Mouse (Mus musculus) heart, postnatal 36 days (tissue): ENCODE measurements around the gene Map1b. TPM values are rescaled to one million over a fixed set of nuclear protein-coding genes. Genes with fewer than 3 reads are reported as not detected.

Experiments used
- DNase-seq, 2 experiments: peaks; one replicate each; pipeline ENCODE4 v3.0.0; 2021 to 2022
- intact Hi-C: fragments of 180-260 bp; cut with DNase I; formaldehyde crosslinking; loops from one replicate; pipeline ENCODE4 v1.15.1; 2025
- total RNA-seq, 2 experiments: library from RNA; stranded (reverse); gene quantifications; 2 replicates each; pipeline ENCODE4 v1.2.3; 2021

Gene Map1b
- total RNA-seq, 2 experiments from 2014 or later = 11.8 to 14.4 TPM

DNA sequence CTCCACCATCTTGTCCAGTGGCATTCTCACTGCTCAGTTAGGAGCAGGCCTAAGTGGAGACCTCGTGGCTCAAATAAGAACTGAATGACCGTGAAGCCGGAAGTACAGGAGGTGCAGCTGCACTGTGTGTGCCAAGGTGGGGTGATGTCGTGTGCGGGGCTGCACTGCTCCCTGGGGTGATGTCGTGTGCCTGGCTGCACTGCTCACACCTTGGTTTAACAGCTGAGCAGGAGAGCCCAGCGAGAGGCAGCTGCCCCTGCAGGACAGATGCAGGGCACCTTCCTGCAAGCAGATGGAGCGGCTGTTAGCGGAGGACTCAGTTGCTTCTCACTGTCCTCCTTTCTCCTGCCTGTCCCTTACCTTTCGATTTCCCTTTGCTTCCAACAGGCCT lies 102.0 kb downstream of the Map1b start:
- DNase-seq = no peak
- intact Hi-C loops = loop anchor here (5.0 kb wide), 1 partner anchor 37 kb away; no protein-coding TSS in a partner anchor

DNA sequence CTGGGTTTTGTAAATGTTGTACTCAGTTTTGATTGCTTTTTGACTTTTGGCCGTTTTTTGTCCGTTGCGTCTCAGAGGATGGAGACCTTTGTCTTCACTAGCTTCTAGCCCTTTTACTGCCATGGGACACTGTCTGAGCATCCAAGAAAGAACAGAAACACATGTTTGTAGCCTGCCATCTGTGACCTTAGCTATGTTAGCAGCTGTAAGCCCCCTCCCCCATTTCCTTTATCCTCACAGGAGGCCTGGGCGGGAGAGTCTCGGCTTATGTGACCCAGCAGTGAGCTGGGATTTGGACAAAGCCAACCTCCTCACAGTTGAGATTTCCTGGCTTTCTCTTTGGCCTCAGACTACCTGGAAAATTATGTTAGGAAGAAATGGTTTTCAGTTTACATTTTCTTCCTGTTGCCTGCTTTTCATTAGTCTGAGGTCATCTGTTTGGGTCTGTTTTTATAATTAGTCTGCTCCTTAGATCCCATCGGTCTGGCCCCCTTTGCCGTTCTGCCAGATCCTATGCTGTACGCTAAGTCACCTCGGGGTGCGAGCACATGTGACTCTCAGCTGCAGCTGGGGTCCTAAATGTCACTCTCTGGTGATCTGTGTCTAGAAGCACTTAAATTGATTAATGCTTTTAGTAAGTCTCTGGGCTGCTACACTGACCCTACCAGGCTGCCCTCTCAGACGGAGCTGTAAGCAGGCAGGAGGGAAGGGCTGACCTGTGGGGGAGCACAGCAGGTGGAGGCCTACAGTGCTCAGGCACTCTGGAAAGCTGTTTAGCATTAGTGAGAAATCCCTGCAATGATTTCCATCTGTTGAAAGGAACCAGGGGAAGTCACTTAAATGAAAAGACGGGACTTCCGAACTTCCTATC lies 102.6 kb downstream of the Map1b start:
- DNase-seq = no peak
- intact Hi-C loops = loop anchor here (2.0 to 5.0 kb wide), 2 partner anchors 19 to 36 kb away; no protein-coding TSS in a partner anchor

DNA sequence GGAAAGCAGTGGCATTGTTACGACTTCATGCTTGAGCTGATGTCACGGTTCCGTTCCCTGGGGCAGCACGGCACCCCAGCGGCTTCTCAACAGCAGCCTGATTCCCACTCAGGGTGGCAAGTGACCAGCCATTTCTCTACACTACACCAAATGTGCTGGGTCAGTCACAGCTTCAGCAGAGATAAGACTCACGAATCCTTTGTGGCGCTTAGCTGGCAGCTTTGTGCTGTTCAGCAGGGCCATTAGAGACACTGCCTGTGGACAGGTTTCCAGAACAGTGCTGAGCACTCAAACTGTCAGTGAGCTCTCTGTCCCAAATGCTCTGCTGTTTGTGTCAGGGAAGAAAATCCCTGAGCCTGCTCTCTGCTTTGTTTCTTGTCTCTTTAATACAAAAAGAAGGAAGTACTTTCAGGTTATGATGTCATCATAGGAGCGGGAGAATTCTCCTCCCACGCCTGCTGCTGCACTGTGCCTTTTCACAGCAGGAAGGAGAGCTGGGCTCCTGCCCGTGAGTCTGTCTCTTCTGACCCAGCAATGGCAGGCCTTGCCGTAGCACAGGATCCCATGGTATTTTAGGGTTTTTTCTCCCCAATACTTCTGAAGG lies 103.8 kb downstream of the Map1b start:
- intact Hi-C loops = loop anchor here (2.0 to 5.0 kb wide), 2 partner anchors 18 to 35 kb away; no protein-coding TSS in a partner anchor
- DNase-seq = peak; percentile 60

- DNase-seq = no peak
- intact Hi-C loops = loop anchor here (2.0 to 5.0 kb wide), 2 partner anchors 17 to 34 kb away; no protein-coding TSS in a partner anchor
These were observed 104.6 kb downstream of the Map1b start for GRCm38 (mm10) chr13:99411761-99412160.

DNA sequence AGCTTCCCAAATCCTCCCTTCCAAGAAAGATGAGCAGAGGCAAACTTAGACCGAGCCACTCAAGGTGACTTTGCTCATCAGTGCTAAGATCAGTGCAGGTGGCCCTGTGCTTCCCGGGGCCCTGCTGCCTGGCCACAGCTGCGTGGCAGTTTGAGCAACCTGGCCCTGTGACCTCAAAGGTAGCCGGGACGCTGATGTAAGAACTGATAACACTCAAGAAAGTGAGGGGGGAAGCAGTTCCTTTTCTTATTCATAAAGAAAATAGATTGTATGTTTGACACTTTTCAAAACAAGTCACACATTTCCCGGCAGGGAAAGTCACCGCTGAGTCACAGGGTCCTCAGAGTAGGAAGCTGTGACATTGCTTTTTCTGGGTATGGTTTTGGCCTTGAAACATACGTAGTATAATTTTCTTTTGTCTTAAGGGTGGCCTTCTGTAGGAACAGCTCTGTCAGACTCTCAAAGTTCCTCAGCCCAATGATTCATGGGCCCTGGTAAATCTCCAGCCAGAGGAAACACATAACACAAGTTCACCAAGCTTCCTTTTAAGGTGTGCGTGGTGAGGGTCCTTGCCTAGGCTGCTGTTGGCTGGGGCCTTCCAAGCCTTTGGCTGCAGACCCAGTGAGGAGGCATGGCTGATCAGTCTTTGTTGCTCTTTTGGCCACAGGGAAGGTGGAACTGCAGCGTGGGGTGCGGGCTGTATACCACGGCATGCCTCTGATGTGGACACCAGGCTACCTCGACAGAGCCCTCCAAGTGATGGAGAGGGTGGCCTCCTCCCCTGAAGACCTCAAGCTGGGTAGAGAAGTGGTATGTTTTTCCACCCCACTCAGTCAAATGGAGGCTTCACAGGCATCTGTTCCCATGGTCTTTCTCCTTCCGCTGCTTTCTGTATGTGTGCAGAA lies 105.5 kb downstream of the Map1b start:
- intact Hi-C loops = loop anchor here (5.0 kb wide), 1 partner anchor 34 kb away; no protein-coding TSS in a partner anchor
- DNase-seq = no peak

DNA sequence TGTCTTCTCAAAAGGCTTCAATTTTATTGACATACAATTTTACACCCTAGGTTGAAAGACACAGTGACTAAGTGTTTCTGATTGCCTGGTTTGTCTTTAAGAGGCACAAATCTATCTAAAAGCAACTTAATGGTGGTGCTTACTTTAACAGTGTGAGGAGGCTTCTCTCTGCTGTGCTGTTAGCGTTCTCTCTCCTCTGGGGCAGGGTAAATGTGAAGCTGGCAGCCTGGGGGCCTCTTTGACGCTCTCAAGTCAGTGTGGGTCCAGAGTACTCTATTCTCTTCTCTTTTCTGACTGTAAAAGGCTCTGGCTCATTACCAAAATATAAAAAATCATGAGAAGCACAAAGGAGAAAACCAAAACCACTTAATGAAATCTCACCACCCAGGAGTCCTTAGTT lies 107.1 kb downstream of the Map1b start:
- no peak for DNase-seq
- intact Hi-C loops = no loop called here

GRCm38 (mm10) chr13:99399373-99399772 lies 117.0 kb downstream of the Map1b start:
- intact Hi-C loops = no loop called here
- DNase-seq = no peak

GRCm38 (mm10) chr13:99398149-99398701 lies 118.1 kb downstream of the Map1b start:
- intact Hi-C loops = no loop called here
- peak; percentile 34 to 66 for DNase-seq

- no peak for DNase-seq
- intact Hi-C loops = no loop called here
These were observed 119.1 kb downstream of the Map1b start for GRCm38 (mm10) chr13:99397228-99397627.

DNA sequence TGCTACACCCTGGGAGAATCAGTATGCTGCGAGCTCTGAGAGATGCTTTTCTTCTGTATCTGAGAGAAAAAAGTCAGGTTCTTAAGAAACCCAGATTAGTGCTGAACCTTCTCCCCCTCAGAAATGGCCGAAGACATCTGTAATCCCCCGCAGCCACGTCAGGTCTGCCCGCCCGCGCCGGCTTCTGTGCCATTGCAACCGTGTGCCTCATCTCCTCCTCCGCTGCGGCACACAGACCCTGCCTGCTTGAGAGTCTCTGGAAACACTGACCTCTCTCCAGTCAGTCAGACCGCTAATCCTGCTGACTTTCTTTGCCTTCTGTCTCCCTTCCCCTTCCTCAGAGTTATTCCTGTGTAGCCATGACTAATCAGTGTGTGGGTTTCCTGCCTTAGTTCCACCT lies 120.8 kb downstream of the Map1b start:
- intact Hi-C loops = loop anchor here (2.0 kb wide), 1 partner anchor 17 kb away; no protein-coding TSS in a partner anchor
- DNase-seq = peak in 1 of 2 experiments; percentile 15

GRCm38 (mm10) chr13:99394694-99395093 lies 121.6 kb downstream of the Map1b start:
- intact Hi-C loops = loop anchor here (2.0 kb wide), 1 partner anchor 18 kb away; no protein-coding TSS in a partner anchor

GRCm38 (mm10) chr13:99393128-99393527 lies 123.2 kb downstream of the Map1b start:
- intact Hi-C loops = no loop called here
- no peak for DNase-seq

More at GRCm38 (mm10) chr13:99394694-99395093, 121.6 kb downstream of the Map1b start:
- DNase-seq = no peak

GRCm38 (mm10) chr13:99391417-99391816 lies 124.9 kb downstream of the Map1b start:
- intact Hi-C loops = no loop called here
- DNase-seq = peak; percentile 54 to 57

- DNase-seq = no peak
- intact Hi-C loops = no loop called here
These were observed 128.2 kb downstream of the Map1b start for GRCm38 (mm10) chr13:99387901-99388811.

DNA sequence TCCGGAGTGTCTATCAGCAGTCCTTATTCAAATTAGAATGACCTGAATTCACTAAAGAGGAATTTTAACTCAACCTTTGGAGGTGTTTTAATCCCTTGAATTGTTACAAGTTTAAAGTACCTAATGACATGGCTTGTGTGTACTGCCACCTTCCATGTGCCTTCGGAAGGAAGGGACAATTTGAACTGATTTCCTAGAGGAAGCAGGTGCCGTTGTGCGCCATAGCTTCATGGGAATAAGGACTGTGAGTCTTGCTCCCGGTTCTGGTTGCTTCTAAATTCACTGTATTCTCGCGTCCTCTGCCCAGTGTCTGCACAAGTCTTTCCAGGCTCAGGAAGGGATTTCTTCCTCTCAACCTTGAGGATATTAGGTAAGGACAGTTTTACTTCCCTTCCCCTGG lies 130.0 kb downstream of the Map1b start:
- no peak for DNase-seq
- intact Hi-C loops = no loop called here

DNA sequence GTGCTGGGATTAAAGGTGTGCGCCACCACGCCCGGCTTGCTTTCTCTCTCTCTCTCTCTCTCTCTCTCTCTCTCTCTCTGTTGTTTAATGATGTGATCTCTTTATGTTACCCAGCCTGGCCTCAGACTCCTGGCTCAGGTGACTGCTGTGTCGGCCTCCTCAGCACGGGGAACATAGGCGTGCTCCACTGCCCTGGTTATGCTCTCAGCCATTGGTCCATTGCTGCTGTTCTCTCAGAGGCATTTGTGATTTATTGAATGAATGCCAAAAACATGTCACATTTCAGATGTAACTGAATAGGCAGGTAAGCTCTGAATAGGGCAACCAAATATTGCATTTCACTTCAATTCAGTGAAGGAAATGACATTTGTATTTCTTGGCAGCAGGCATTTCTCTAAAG lies 130.4 kb downstream of the Map1b start:
- intact Hi-C loops = no loop called here
- no peak for DNase-seq

DNA sequence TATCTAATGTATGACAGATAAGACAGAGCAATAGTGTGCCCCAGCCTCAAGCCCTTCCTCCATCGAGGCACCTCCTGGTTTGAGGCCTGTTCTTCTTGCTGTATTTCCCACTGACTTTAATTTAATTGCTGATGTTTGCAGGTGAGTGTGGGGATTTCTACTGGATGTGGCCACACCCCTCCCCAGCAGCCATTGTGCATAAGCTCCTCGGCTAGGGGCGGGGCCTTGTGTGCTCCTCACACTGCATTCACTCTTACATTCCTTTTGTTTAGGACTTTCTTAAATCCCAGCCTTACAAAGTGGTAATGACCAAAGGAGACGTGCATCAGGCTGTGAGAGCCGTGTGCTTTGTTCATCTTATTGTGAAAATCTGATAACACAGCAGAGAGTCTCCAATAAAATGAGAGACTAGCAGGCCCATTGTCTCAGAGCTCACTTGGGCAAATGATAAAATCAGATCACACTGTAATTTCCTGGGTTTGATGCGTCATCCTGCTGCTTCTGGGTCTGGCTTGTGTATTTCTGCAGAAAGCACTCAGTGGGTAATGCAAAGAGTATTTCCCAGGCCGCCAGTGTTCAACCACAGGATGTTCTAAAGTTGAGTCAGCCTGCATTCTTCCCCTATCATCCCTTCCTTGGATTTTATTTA lies 131.7 kb downstream of the Map1b start:
- intact Hi-C loops = no loop called here

GRCm38 (mm10) chr13:99382373-99382772 lies 134.0 kb downstream of the Map1b start:
- intact Hi-C loops = no loop called here
- DNase-seq = no peak

More for the DNA sequence above, 131.7 kb downstream of the Map1b start:
- DNase-seq = no peak
